Mouse (Mus musculus) G1E (cell line): ENCODE data around the gene Nr5a1. TPM values are rescaled to one million over a fixed set of nuclear protein-coding genes. Genes with fewer than 3 reads are reported as not detected.

ENCODE experiments used
- ATAC-seq: 2 replicates; pipeline ENCODE4 v1.8.0; 2016; ENCODE audit warnings: mild to moderate bottlenecking; ENCODE audit not compliant: insufficient number of reproducible peaks, poor library complexity, low FRiP score, severe bottlenecking; ENCODE audit errors: extremely low read depth
- DNase-seq: peaks from one replicate; pipeline ENCODE4 v3.0.0; 2012; ENCODE audit warnings: low spot score
- H3K27me3 ChIP-seq: 2 replicates; pipeline ENCODE4 v1.6.1; 2012; ENCODE audit warnings: mild to moderate bottlenecking, low read length, inconsistent platforms; ENCODE audit not compliant: insufficient read depth
- H3K36me3 ChIP-seq: replicated peaks from 2 replicates; pipeline ENCODE3; 2012; ENCODE audit warnings: mild to moderate bottlenecking, inconsistent platforms
- H3K4me1 ChIP-seq: 2 replicates; pipeline ENCODE4 v1.6.1; 2012; ENCODE audit warnings: low read depth, low read length, inconsistent platforms, mixed read lengths; ENCODE audit not compliant: insufficient read depth
- H3K4me3 ChIP-seq: 2 replicates; pipeline ENCODE4 v1.5.1; 2012; ENCODE audit warnings: low read depth, mild to moderate bottlenecking, inconsistent platforms, low read length, moderate library complexity, mixed read lengths
- H3K9me3 ChIP-seq: replicated peaks from 2 replicates; pipeline ENCODE4 v1.6.1; 2012; ENCODE audit warnings: inconsistent platforms
- CTCF ChIP-seq: IDR thresholded peaks from 2 replicates; pipeline ENCODE4 v1.5.1; 2012; ENCODE audit warnings: low read depth, low read length, inconsistent platforms, mixed read lengths
- GATA1 ChIP-seq: IDR thresholded peaks from 2 replicates; pipeline ENCODE4 v1.6.1; 2012; ENCODE audit warnings: borderline replicate concordance, low read length, inconsistent platforms, mixed read lengths
- GATA2 ChIP-seq: IDR thresholded peaks from 2 replicates; pipeline ENCODE4 v1.6.1; 2012; ENCODE audit warnings: low read depth, low read length, inconsistent platforms, borderline replicate concordance
- POLR2AphosphoS5 ChIP-seq: IDR thresholded peaks from 2 replicates; pipeline ENCODE4 v1.6.1; 2012; ENCODE audit warnings: low read depth, low read length, inconsistent platforms; ENCODE audit not compliant: insufficient replicate concordance
- TAL1 ChIP-seq: conservative IDR thresholded peaks from 2 replicates; pipeline ENCODE4 v1.6.1; 2012; ENCODE audit warnings: low read depth, low read length, inconsistent platforms, mixed read lengths
- polyA plus RNA-seq: library from polyadenylated mRNA; stranded (reverse); fragments of >175 nt; gene quantifications from 2 replicates; pipeline ENCODE4 v1.2.3, GENCODE M21; 2012
- total RNA-seq, 2 experiments: library from RNA; stranded (forward) in 1 of 2; stranded (reverse) in 1 of 2; fragments of 200-1000 nt in 1 of 2; fragments of >200 nt in 1 of 2; fragmentation: Nextera tagmentation in 1 of 2; gene quantifications; 2 replicates each; pipeline ENCODE4 v1.2.3; 2014 to 2017

Nr5a1 gene
- total and polyA plus RNA-seq, 3 experiments, result 0.03 to 0.11 TPM; not detected in 1

GRCm38 (mm10) chr2:38730331-38730827 is 16.0 kb upstream of the Nr5a1 start:
- peaks cover 16% of the 10 kb centered on the region for H3K36me3 ChIP-seq
- DNase-seq, result no peak

GRCm38 (mm10) chr2:38725427-38725826 is 11.1 kb upstream of the Nr5a1 start:
- DNase-seq (no peak), ATAC-seq (no peak)
- TF ChIP-seq GATA1, result no peak
- TF ChIP-seq CTCF, result no peak
- no peak for TF ChIP-seq TAL1
- no peak for TF ChIP-seq POLR2AphosphoS5
- TF ChIP-seq GATA2, result no peak
- Histone ChIP-seq H3K4me3 (no peak overlapping the region), H3K4me1 (0 out of 2 replicates have a peak, but pooled peaks cover 6% of the 10 kb centered on the region), H3K36me3 (peaks cover 10% of the 10 kb centered on the region), H3K9me3 (no peaks in the 10 kb centered on the region), H3K27me3 (peaks cover 4% of the 10 kb centered on the region; the same call in 1 of the 2 replicates)

More at GRCm38 (mm10) chr2:38730331-38730827, 16.0 kb upstream of the Nr5a1 start:
- H3K27me3 ChIP-seq, result no peaks in the 10 kb centered on the region
- TF ChIP-seq POLR2AphosphoS5, result no peak
- TF ChIP-seq TAL1, result no peak
- no peak for TF ChIP-seq GATA1
- TF ChIP-seq CTCF, result no peak
- TF ChIP-seq GATA2, result no peak
- H3K9me3 ChIP-seq, result no peaks in the 10 kb centered on the region
- ATAC-seq, result no peak
- no peaks in the 10 kb centered on the region for H3K4me1 ChIP-seq
- no peak overlapping the region for H3K4me3 ChIP-seq

GRCm38 (mm10) chr2:38723378-38723777 is 9.0 kb upstream of the Nr5a1 start:
- TF ChIP-seq GATA1 (no peak), POLR2AphosphoS5 (no peak)
- Histone ChIP-seq H3K9me3 (no peaks in the 10 kb centered on the region), H3K36me3 (peaks cover 6% of the 10 kb centered on the region), H3K4me3 (no peak overlapping the region), H3K4me1 (peaks cover 25% of the 10 kb centered on the region), H3K27me3 (peaks cover 4% of the 10 kb centered on the region; the same call in 1 of the 2 replicates)
- ATAC-seq, result no peak
- no peak for DNase-seq

DNA sequence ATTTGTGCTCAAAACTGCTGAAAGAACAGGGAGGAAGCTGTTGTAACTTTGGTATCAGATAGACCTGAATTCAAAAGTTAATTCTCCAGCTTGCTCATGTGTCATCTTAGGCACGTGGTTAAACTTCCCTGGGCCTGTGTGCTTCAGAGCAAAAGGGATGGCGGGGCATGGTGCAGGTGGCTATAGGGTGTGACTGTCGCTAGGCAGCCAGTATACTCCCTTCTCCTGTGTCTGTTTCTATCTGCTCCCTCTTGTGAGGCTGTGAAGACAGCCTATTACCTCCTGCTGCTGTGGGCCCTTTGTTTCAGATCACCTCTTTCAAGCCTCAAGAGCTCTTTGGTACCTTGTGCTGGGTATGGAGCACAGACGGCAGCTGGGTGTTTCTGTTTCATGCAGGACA is 7.7 kb upstream of the Nr5a1 start:
- no peak for TF ChIP-seq GATA1
- TF ChIP-seq TAL1, result no peak
- TF ChIP-seq POLR2AphosphoS5, result no peak
- no peak for TF ChIP-seq CTCF
- no peak for TF ChIP-seq GATA2
- Histone ChIP-seq H3K27me3 (peaks cover 4% of the 10 kb centered on the region; the same call in 1 of the 2 replicates), H3K9me3 (no peaks in the 10 kb centered on the region), H3K4me1 (peaks cover 36% of the 10 kb centered on the region), H3K36me3 (peaks cover 2% of the 10 kb centered on the region), H3K4me3 (no peak overlapping the region)
- no peak for DNase-seq
- no peak for ATAC-seq

GRCm38 (mm10) chr2:38720661-38721060 is 6.3 kb upstream of the Nr5a1 start:
- H3K27me3 ChIP-seq, result peaks cover 4% of the 10 kb centered on the region; the same call in 1 of the 2 replicates
- TF ChIP-seq POLR2AphosphoS5 (no peak), GATA1 (no peak), GATA2 (no peak), TAL1 (no peak), CTCF (no peak)
- H3K4me3 ChIP-seq, result no peak overlapping the region
- no peaks in the 10 kb centered on the region for H3K9me3 ChIP-seq
- ATAC-seq, result no peak
- H3K4me1 ChIP-seq, result peaks cover 36% of the 10 kb centered on the region
- DNase-seq, result no peak
- no peaks in the 10 kb centered on the region for H3K36me3 ChIP-seq

DNA sequence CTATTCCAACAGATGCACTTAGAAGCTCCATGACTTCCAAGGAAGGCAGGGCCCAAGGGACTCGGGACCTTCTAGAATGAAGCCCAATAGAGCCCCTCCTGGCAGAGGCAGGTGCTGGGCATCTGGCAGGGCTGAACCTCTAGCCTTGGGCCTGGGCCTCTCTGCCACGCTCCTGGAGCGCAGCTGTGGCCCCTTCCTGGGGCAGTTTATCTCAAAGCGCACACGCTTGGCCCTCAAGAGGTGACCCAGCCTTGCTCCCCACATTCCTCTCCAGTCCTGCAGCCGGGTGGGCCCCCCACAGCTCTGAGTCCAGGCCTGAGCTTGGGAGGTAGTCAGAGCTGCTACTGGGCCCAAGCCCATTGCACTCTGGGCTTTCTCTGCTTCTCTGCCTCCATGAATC is 5.0 kb upstream of the Nr5a1 start:
- TF ChIP-seq CTCF (no peak), GATA2 (no peak), GATA1 (no peak), POLR2AphosphoS5 (no peak), TAL1 (no peak)
- peaks cover 36% of the 10 kb centered on the region for H3K4me1 ChIP-seq
- H3K9me3 ChIP-seq, result no peaks in the 10 kb centered on the region
- no peaks in the 10 kb centered on the region for H3K36me3 ChIP-seq
- H3K27me3 ChIP-seq, result peaks cover 4% of the 10 kb centered on the region; the same call in 1 of the 2 replicates
- ATAC-seq (peak; percentile 54), DNase-seq (no peak)
- H3K4me3 ChIP-seq, result no peak overlapping the region; the same call in 1 of the 2 replicates
